Mouse (Mus musculus) C2C12 (cell line): Measurements from ENCODE around the gene Ints14.

Experiments
- CEBPB ChIP-seq: IDR thresholded peaks from one replicate; pipeline ENCODE4 v1.6.1; 2011; ENCODE audit warnings: low read depth, mild to moderate bottlenecking, control low read depth, moderate library complexity
- CTCF ChIP-seq: IDR thresholded peaks from one replicate; pipeline ENCODE4 v1.5.1; 2011; ENCODE audit not compliant: control insufficient read depth, insufficient read depth, insufficient read length
- MAX ChIP-seq: IDR thresholded peaks from one replicate; pipeline ENCODE4 v1.6.1; 2011; ENCODE audit warnings: mild to moderate bottlenecking, control low read depth
- MYOD1 ChIP-seq: IDR thresholded peaks from one replicate; pipeline ENCODE4 v1.6.1; 2011; ENCODE audit warnings: low read depth; ENCODE audit not compliant: control insufficient read depth, insufficient read length
- MYOG ChIP-seq: IDR thresholded peaks from one replicate; pipeline ENCODE4 v1.6.1; 2011; ENCODE audit not compliant: control insufficient read depth, insufficient read length; ENCODE audit errors: extremely low read depth
- USF1 ChIP-seq: IDR thresholded peaks from one replicate; pipeline ENCODE4 v1.6.1; 2011; ENCODE audit warnings: low read depth, mild to moderate bottlenecking, control low read depth, moderate library complexity

GRCm38 (mm10) chr9:65018588-65019121, 58.0 kb downstream of the Ints14 start:
- TF ChIP-seq CTCF (no peak), MYOD1 (no peak), MYOG (no peak), CEBPB (no peak), USF1 (no peak), MAX (no peak)
